Mouse (Mus musculus) small intestine, adult 2 months (tissue): Measurements from ENCODE around the gene 9130409I23Rik.

ENCODE experiments used
- CTCF ChIP-seq: fragments of 200-500 bp; IDR thresholded peaks from 2 replicates; pipeline ENCODE4 v1.5.1; 2012; ENCODE audit warnings: low read depth, mild to moderate bottlenecking, control low read depth, inconsistent platforms, low read length, moderate library complexity, mixed read lengths; ENCODE audit not compliant: insufficient replicate concordance, insufficient read length; ENCODE audit errors: extremely low read depth
- POLR2A ChIP-seq: fragments of 200-500 bp; IDR thresholded peaks from 2 replicates; pipeline ENCODE4 v1.6.1; 2012; ENCODE audit warnings: low read depth, mild to moderate bottlenecking, control low read depth, inconsistent platforms, low read length, moderate library complexity

DNA sequence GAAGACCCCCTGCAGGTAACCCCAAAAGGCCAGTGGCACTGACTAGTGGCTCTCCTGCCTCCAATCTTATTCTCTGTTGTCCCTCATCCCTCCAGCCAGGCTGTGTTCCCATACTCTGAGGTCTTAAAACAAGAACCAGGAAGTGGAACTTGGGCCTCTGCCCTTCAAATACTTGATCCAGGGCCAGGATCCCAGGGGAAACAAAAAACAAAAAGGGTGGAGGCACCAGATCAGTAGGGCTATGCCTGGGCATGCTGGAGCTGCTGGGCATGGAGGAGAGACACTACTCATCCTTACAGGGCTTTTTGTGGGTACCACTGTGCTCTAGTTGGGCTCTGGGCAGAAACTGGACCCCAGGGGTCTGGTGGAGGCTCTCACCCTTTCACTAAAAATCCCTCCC is 35.5 kb upstream of the 9130409I23Rik start:
- no peak for TF ChIP-seq CTCF
- TF ChIP-seq POLR2A: no peak
